8 mouse cellular contexts compared by ENCODE assay signal in genomic region chr19:4829156-4829555, GRCm38 (mm10). TPM values are rescaled to one million over a fixed set of nuclear protein-coding genes. Genes with fewer than 3 reads are reported as not detected.
A peak's percentile ranks its signal among the peaks of the same experiment; 100 is the strongest.
DNase-seq lines count a peak whose midpoint lies in the region.

No protein-coding gene starts in this region.

- intact Hi-C loops in heart, postnatal 25 days (cut with DNase I): no loop called here

- peak; percentile 50 to 86 for DNase-seq in adrenal gland, adult (ENCODE audit: inconsistent age in 2 of 2, low spot score in 1 of 2)
- DNase-seq in adrenal gland, postnatal 4 days (ENCODE audit: low spot score in 2 of 2): no peak
- DNase-seq in right cerebral cortex, adult 18-20 months: peak; percentile 25
- no peak for DNase-seq in right cerebral cortex, postnatal 25 days
- peak; percentile 26 for DNase-seq in heart, postnatal 25 days (ENCODE audit: low spot score)
- peak; percentile 73 to 78 for DNase-seq in right cerebral cortex, postnatal 10 days (ENCODE audit: low spot score in 2 of 2)
- DNase-seq in spleen, postnatal 10 days (ENCODE audit: low spot score in 2 of 2): no peak
- DNase-seq in retina, embryonic 14.5 days (ENCODE audit: low spot score): no peak

RNA-seq across cellular contexts. Expression of gene Ccs, which starts 10.0 kb away (rescaled TPM):
- 10 to 100 TPM; 87.5 to 98.7 TPM for total RNA-seq in adrenal gland, postnatal 4 days (2021)
- total RNA-seq in heart, postnatal 25 days (2021): 10 to 100 TPM; 26.2 to 26.6 TPM

RNA-seq across cellular contexts. Expression of gene Ccdc87, which starts 10.0 kb away (rescaled TPM):
- under 1 TPM in 1 of 2 experiments, not detected in 1; 0.17 TPM for total RNA-seq in adrenal gland, postnatal 4 days (2021)
- total RNA-seq in heart, postnatal 25 days (2021): not detected

RNA-seq across cellular contexts. Expression of gene Rbm14, which starts 17.7 kb away (rescaled TPM):
- total RNA-seq in adrenal gland, postnatal 4 days (2021): 10 to 100 TPM; 55.8 to 57.7 TPM
- total RNA-seq in heart, postnatal 25 days (2021): 10 to 100 TPM; 15.3 to 25.9 TPM

RNA-seq across cellular contexts. Expression of gene Gm21992, which starts 17.7 kb away (rescaled TPM):
- total RNA-seq in adrenal gland, postnatal 4 days (2021): 10 to 100 TPM; 15.1 to 27.1 TPM
- total RNA-seq in heart, postnatal 25 days (2021): 10 to 100 TPM; 12.7 to 17.2 TPM

RNA-seq across cellular contexts. Expression of gene Ctsf, which starts 25.8 kb away (rescaled TPM):
- total RNA-seq in adrenal gland, postnatal 4 days (2021): 100 to 1,000 TPM; 256 to 274 TPM
- 10 to 100 TPM; 77.9 to 82.6 TPM for total RNA-seq in heart, postnatal 25 days (2021)

Comparison
In these comparisons a context has a peak if more than half of its experiments do, and no peak if none do; other contexts are left out.
1. DNase-seq: peak in adrenal gland, adult (2 of 2), right cerebral cortex, adult 18-20 months (single experiment), heart, postnatal 25 days (single experiment) and right cerebral cortex, postnatal 10 days (2 of 2); none in adrenal gland, postnatal 4 days (0 of 2), right cerebral cortex, postnatal 25 days (single experiment), spleen, postnatal 10 days (0 of 2) and retina, embryonic 14.5 days (single experiment).